Mouse (Mus musculus) stomach, embryonic 15.5 days (tissue): ENCODE results near the gene Alpl. TPM values are rescaled to one million over a fixed set of nuclear protein-coding genes. Genes with fewer than 3 reads are reported as not detected.
A peak's percentile ranks its signal among the peaks of the same experiment; 100 is the strongest.

Source experiments
- ATAC-seq: fragments of 200-750 bp; cut with Nextera tagmentation; 2 replicates; pipeline ENCODE4 v1.8.0; 2017; ENCODE audit warnings: low read depth, moderate number of reproducible peaks, moderate TSS enrichment; ENCODE audit not compliant: insufficient read depth, low FRiP score
- H3K27ac ChIP-seq: fragments of 300-500 bp; sonication (generic); 2 replicates; pipeline ENCODE4 v1.5.1; 2015; ENCODE audit warnings: mild to moderate bottlenecking, inconsistent platforms
- H3K27me3 ChIP-seq: fragments of 300-500 bp; sonication (generic); replicated peaks from 2 replicates; pipeline ENCODE4 v1.6.1; 2015; ENCODE audit warnings: inconsistent platforms
- H3K36me3 ChIP-seq: fragments of 300-500 bp; sonication (generic); 2 replicates; pipeline ENCODE4 v1.6.1; 2015; ENCODE audit warnings: inconsistent platforms
- H3K4me1 ChIP-seq: fragments of 300-500 bp; sonication (generic); 2 replicates; pipeline ENCODE4 v1.6.1; 2015; ENCODE audit warnings: inconsistent platforms
- H3K4me2 ChIP-seq: fragments of 300-500 bp; sonication (generic); 2 replicates; pipeline ENCODE4 v1.6.1; 2015; ENCODE audit warnings: mild to moderate bottlenecking, inconsistent platforms
- H3K4me3 ChIP-seq: fragments of 300-500 bp; sonication (generic); replicated peaks from 2 replicates; pipeline ENCODE4 v1.5.1; 2015; ENCODE audit warnings: inconsistent platforms
- H3K9ac ChIP-seq: fragments of 300-500 bp; sonication (generic); 2 replicates; pipeline ENCODE4 v1.6.1; 2015; ENCODE audit warnings: inconsistent platforms
- H3K9me3 ChIP-seq: fragments of 300-500 bp; sonication (generic); 2 replicates; pipeline ENCODE4 v1.6.1; 2016; ENCODE audit warnings: inconsistent platforms
- WGBS: fragments of 180-500 bp; shearing (Covaris S2); methylation state at CpG from one replicate; pipeline ENCODE4 v1.1.7; 2015; 5-methylcytosine and 5-hydroxymethylcytosine counted together
- polyA plus RNA-seq: library from polyadenylated mRNA; unstranded; fragments of >200 nt; fragmentation: Nextera tagmentation; extraction: Ambion mirVana; gene quantifications from 2 replicates; pipeline ENCODE4 v1.2.1, GENCODE M21; 2015

The Alpl gene
- polyA plus RNA-seq, 1 experiment from 2014 or later: 10.8 TPM

DNA sequence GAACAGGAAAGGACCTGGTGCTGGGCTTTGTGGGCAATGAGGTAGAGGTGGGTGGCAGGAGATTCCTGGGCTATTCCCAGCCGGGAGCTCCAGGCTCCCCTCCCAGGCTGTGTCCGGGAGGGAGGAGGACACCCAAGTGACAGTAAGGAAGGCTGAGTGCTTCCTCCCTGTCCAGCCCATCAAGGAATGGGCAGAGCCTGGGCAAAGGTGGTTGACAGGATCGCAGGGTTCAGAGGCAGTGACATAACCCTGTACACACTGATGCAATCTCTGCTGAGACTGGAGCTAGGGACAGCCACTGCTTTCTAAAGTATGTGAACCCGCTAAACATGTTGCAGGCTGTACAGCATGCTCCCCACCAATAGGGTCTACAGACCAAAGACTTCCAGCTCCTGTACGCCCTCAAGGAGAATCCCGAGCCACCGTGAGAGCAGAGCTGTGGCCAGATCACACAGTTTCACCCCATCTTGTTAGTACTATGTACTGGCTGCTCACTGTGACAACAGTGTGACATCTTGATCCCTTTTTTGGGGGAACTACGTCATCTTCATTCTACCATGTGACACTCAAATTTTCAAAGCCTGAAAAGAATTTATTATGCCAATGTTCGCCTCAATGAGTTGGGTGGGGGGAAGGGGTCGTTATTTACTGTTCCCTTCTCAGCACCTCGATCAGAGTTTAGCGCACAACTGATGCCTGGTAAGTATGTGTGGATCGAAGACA is 1.8 kb downstream of the Alpl start:
- H3K4me1 ChIP-seq: peaks cover 17% of the 10 kb centered on the region
- H3K4me3 ChIP-seq: no peak overlapping the region
- no peaks in the 10 kb centered on the region for H3K36me3 ChIP-seq
- no peak overlapping the region for H3K9ac ChIP-seq
- no peaks in the 10 kb centered on the region for H3K9me3 ChIP-seq
- peaks cover 23% of the 10 kb centered on the region for H3K27me3 ChIP-seq
- no peak overlapping the region for H3K4me2 ChIP-seq
- ATAC-seq: no peak
- no peak overlapping the region for H3K27ac ChIP-seq
- WGBS: 81% methylated on average over 13 of the region's 13 CpGs

DNA sequence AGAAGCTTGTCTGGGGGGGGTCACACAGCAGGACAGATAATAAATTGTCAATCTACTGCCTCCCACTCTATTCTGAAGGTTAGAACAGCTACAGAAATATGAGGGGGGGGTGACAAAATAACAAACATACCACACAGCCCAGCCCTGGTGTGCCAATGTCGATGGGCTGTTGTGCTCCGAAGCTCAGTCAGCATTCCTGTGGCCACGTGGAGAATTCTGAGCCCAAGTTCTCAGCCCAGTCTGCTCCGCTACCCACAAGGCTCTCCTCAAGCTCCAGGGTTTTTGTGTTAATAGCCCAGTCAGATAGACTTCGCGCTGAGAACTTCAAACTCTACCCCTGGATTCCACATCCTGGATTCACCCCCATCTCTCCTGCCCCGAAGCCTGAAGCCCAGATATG is 2.6 kb downstream of the Alpl start:
- Histone ChIP-seq H3K27me3 (peaks cover 23% of the 10 kb centered on the region), H3K9ac (no peak overlapping the region), H3K9me3 (no peaks in the 10 kb centered on the region), H3K27ac (no peak overlapping the region), H3K4me1 (peaks cover 17% of the 10 kb centered on the region), H3K4me3 (no peak overlapping the region), H3K4me2 (no peak overlapping the region), H3K36me3 (no peaks in the 10 kb centered on the region)
- WGBS: 85% methylated on average over 7 of the region's 7 CpGs
- ATAC-seq: no peak

DNA sequence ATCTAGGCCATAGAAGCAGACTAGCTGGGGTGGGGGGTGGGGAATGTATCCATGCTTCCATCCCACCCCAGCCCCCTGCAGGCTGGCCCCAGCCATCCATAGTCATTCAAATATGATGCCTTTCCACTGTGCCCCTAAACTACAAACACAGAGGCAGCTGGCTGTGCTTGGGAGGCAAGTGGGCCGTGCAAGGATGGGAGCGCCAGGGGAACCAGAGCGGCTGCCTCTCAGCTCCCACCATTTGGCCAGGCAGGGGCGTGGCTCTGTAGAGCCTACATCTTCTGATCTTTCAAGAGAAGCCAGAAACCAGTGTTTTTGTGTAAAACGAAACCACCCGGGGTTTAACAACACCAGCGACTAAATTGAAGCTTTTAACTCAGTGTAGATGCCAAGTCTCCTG is 4.7 kb downstream of the Alpl start:
- H3K27me3 ChIP-seq: peaks cover 18% of the 10 kb centered on the region
- no peaks in the 10 kb centered on the region for H3K36me3 ChIP-seq
- no peak overlapping the region for H3K27ac ChIP-seq
- 25% methylated on average over 7 of the region's 7 CpGs for WGBS
- peaks cover 16% of the 10 kb centered on the region for H3K4me1 ChIP-seq
- no peak overlapping the region for H3K4me2 ChIP-seq
- no peak overlapping the region for H3K9ac ChIP-seq
- H3K4me3 ChIP-seq: no peak overlapping the region
- no peak for ATAC-seq
- no peaks in the 10 kb centered on the region for H3K9me3 ChIP-seq

DNA sequence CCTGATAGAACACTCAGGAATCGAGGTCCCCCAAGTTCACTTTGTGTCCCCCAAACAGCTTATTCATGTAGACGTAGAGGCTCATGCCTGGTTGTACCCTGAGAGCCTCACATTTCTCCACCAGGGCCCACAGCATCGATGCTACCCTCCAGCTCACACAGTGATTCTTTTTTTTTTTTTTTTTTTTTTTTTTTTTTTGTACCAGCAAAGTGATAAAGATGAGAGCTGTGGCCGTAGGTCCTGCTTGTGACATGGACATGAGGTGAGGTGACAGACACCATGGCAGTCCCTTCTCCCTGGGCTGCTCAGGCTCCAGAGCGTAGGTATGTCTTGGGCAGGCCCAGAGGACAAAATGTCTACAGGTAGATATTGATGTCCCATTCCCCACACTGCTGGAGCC is 5.2 kb downstream of the Alpl start:
- Histone ChIP-seq H3K9ac (no peak overlapping the region), H3K27me3 (peaks cover 14% of the 10 kb centered on the region), H3K4me3 (no peak overlapping the region), H3K36me3 (no peaks in the 10 kb centered on the region), H3K9me3 (no peaks in the 10 kb centered on the region), H3K27ac (no peak overlapping the region), H3K4me1 (peaks cover 15% of the 10 kb centered on the region), H3K4me2 (no peak overlapping the region)
- WGBS: 87% methylated on average over 5 of the region's 5 CpGs
- ATAC-seq: no peak

DNA sequence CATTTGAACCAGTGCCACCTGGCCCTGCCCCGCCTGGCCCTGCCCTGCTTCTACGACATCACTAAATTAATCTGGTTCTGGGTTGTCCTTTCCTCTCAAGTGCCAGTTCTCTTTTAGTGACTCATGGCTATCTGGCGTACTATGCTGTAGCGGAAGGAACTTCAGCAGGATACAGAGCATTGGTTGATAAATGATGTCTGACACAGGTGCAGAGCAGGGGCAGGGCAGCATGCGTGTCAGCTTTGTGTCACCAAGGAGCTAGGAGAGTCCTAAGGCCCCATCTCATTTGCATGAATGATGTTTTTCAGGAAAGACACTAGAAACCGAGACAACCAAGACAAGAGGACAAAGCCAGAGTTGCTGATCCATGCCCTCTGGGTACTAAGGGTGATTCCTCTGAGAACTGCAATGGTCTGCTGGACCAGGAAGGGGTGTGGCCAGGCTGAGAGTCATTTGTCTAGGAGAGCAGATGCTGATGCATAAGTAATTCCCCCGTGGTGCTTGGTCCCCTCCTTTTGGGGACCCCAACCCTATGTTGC is 7.6 kb downstream of the Alpl start:
- H3K36me3 ChIP-seq: no peaks in the 10 kb centered on the region
- no peaks in the 10 kb centered on the region for H3K9me3 ChIP-seq
- H3K27me3 ChIP-seq: no peaks in the 10 kb centered on the region
- no peak overlapping the region for H3K9ac ChIP-seq
- H3K4me1 ChIP-seq: peaks cover 14% of the 10 kb centered on the region
- ATAC-seq: no peak
- WGBS: 57% methylated on average over 7 of the region's 7 CpGs
- H3K27ac ChIP-seq: no peak overlapping the region
- H3K4me2 ChIP-seq: no peak overlapping the region
- H3K4me3 ChIP-seq: no peak overlapping the region

DNA sequence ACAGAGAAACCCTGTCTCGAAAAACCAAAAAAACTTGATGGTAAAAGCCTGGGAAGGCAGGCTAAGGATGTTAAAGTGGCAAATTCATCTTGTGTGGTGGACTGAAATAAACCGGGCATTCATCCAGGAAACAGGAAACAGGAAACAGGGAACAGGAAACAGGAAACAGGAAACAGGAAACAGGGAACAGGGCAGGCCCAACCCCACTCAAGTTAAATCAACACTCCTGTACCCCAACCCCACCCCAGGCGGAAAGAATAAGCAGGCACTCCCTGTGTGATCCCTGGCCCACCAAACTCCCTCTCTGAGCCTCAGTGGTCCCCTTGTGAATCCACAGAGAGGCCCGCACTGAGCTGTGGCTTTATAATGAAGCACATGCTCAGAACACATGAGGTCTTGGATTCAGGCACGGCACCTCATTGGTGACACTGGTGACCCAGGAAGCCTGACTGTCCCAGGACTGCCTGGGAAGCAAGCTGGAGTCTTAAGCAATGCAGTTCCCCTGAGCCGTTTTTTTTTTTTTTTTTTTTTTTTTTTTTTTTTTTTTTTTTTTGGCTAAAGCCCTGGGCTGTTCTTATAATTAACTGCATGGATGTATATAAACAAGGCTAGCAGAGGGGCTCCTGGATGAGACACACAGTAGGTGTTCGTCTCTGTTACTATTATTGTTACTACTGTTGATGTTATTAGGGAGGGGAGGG is 8.4 kb downstream of the Alpl start:
- Histone ChIP-seq H3K27me3 (no peaks in the 10 kb centered on the region), H3K9me3 (no peaks in the 10 kb centered on the region), H3K36me3 (no peaks in the 10 kb centered on the region), H3K4me1 (peaks cover 17% of the 10 kb centered on the region), H3K4me3 (no peak overlapping the region), H3K4me2 (no peak overlapping the region), H3K9ac (no peak overlapping the region), H3K27ac (no peak overlapping the region)
- no peak for ATAC-seq
- 78% methylated on average over 7 of the region's 7 CpGs for WGBS

DNA sequence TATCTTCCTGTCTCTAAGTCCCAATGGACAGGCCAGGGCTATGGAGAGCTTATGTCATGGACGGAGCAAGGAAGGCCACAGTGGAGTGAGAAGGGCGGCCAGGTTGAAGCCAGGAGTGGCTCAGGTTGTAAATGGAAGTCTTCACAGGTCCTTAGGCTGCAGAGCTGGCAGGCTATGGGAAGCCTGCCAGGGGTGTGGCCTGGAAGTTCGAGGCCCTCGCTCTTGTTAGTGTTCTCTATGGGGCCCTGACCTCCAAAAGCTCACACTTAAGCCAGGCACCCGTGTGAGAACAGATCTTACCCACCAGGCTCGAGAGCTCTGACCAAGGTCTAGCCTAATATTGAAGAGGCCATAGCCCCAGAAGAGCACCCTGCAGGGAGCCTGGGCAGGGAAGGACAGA is 9.7 kb downstream of the Alpl start:
- WGBS: 76% methylated on average over 6 of the region's 6 CpGs
- no peaks in the 10 kb centered on the region for H3K27me3 ChIP-seq
- no peaks in the 10 kb centered on the region for H3K36me3 ChIP-seq
- ATAC-seq: no peak
- H3K4me2 ChIP-seq: no peak overlapping the region
- no peak overlapping the region for H3K4me3 ChIP-seq
- H3K27ac ChIP-seq: no peak overlapping the region
- no peak overlapping the region for H3K9ac ChIP-seq
- no peaks in the 10 kb centered on the region for H3K9me3 ChIP-seq
- H3K4me1 ChIP-seq: peaks cover 14% of the 10 kb centered on the region

DNA sequence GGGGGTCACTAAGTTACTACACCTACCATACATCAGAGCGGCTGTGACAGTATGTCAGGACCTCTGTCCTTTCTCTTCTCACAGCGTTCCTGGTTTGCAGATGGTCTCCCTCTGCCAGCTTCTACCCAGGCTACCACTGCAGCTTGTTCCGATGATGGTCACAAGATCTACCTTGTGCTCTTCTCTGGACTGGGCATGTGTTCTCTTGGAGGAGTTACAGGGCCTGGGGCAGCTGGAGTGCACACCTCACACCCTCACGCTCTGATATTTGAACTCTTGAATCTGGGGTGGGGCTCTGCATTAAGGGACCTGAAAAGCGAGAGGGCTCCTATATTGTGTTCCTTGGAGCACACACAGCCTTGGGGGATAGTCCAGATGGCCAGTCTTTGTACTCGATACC is 10.9 kb downstream of the Alpl start:
- Histone ChIP-seq H3K27ac (no peak overlapping the region), H3K4me2 (no peak overlapping the region), H3K9me3 (no peaks in the 10 kb centered on the region), H3K27me3 (no peaks in the 10 kb centered on the region), H3K9ac (no peak overlapping the region), H3K4me3 (no peak overlapping the region), H3K36me3 (no peaks in the 10 kb centered on the region), H3K4me1 (peaks cover 12% of the 10 kb centered on the region)
- WGBS: 76% methylated on average over 6 of the region's 6 CpGs
- ATAC-seq: no peak

DNA sequence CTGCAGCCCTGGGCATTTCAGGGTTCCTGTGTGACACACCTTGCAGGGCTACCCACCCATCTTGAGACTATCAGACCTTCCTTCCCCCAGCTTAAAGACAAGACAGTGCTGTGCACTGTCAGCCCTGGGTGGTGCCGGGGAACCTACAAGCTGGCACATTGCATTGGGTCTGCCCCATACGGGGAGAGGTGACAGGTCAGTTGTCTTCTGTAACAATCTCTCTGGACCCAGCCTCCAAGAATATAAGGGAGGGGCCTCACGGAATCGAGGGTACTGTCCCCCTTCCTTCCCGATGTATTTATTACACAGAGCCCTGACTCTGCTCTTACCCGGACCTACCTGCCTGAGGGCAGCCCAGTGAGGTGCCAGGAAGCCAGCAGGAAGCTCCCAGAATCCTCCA is 11.4 kb downstream of the Alpl start:
- H3K9me3 ChIP-seq: no peaks in the 10 kb centered on the region
- H3K27ac ChIP-seq: no peak overlapping the region
- no peak overlapping the region for H3K9ac ChIP-seq
- WGBS: 68% methylated on average over 6 of the region's 6 CpGs
- no peaks in the 10 kb centered on the region for H3K36me3 ChIP-seq
- H3K4me1 ChIP-seq: peaks cover 12% of the 10 kb centered on the region
- no peak overlapping the region for H3K4me2 ChIP-seq
- ATAC-seq: no peak
- no peaks in the 10 kb centered on the region for H3K27me3 ChIP-seq
- no peak overlapping the region for H3K4me3 ChIP-seq

DNA sequence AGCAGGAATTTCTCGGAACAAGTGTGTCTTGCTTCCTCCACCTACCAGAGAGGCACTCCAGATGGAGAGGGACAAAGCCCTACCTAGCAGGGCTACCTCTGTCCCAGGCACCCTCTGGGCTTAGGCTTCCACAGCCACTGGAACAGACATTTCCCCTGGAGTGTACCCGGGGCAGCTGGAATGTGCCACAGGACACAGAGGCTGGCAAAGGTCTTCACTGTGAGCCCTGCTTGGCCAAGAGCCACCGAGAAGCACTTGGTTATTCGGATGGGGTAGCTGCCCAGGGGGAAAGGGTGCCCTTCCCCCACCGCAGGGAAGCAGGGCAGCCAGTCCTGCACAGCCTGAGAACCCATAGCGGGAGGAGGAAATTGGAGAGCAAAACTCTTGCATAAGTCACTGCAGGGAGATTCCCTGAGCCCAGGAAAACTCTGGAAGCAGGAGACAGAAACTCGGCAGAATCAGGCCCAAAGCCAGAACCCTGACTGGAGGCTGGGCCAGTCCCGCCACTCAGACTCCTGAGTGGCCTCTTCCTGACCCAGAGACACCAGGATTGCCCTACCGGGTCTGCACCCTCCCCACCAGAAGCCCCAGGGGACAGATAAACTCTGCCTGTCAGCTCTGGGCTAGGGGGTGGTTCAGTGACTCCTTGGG is 12.5 kb downstream of the Alpl start:
- ATAC-seq: peak; percentile 18; the same call in 1 of the 2 replicates
- H3K9ac ChIP-seq: no peak overlapping the region
- H3K27ac ChIP-seq: no peak overlapping the region
- 39% methylated on average over 9 of the region's 9 CpGs for WGBS
- peaks cover 12% of the 10 kb centered on the region for H3K4me1 ChIP-seq
- no peak overlapping the region for H3K4me2 ChIP-seq
- no peaks in the 10 kb centered on the region for H3K9me3 ChIP-seq
- H3K36me3 ChIP-seq: no peaks in the 10 kb centered on the region
- H3K27me3 ChIP-seq: no peaks in the 10 kb centered on the region
- no peak overlapping the region for H3K4me3 ChIP-seq

DNA sequence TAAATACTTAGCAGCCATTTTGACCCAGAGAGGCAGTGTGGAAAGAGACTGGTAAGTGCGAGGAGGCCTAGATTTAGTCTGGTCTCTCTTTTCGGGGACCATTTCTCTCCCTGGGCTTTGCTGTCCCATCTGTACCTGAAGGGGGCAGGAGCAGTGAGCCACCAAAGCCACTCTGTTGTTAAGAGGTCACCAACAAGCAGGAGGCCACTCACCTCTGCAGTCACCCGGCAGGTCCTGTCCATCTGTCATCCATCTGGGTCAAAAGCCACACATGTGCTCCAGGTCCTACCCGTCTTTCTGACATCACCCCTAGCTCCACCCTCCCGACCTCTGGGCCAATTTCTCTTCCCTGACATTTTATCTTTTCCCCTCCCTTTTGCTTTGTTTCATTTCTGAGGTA is 14.2 kb downstream of the Alpl start:
- H3K4me1 ChIP-seq: peaks cover 12% of the 10 kb centered on the region
- no peak overlapping the region for H3K4me2 ChIP-seq
- no peak overlapping the region for H3K9ac ChIP-seq
- H3K4me3 ChIP-seq: no peak overlapping the region
- 59% methylated on average over 5 of the region's 5 CpGs for WGBS
- no peaks in the 10 kb centered on the region for H3K36me3 ChIP-seq
- H3K27ac ChIP-seq: no peak overlapping the region
- no peaks in the 10 kb centered on the region for H3K9me3 ChIP-seq
- no peak for ATAC-seq
- H3K27me3 ChIP-seq: no peaks in the 10 kb centered on the region

DNA sequence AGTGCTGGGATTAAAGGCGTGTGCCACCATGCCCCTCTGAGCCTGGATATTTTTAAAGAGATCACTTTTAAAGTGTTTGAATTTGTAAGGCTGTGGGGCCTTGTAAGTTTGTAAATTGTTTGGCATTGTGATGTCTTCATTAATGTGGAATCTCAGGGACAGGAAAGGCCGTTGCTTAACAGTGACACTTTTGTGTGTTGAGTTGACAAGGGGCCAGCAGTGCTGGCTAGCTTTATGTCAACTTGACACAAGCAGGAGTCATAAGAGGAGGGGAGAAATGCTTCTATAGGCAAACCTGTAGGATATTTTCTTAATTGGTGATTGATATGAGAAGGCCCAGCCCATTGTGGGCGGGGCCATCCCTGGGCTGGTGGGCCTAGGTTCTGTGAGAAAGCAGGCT is 15.2 kb downstream of the Alpl start:
- 68% methylated on average over 3 of the region's 3 CpGs for WGBS
- ATAC-seq: no peak
- no peaks in the 10 kb centered on the region for H3K27me3 ChIP-seq
- H3K4me2 ChIP-seq: no peak overlapping the region
- H3K4me1 ChIP-seq: peaks cover 8% of the 10 kb centered on the region
- H3K27ac ChIP-seq: no peak overlapping the region
- no peaks in the 10 kb centered on the region for H3K9me3 ChIP-seq
- no peak overlapping the region for H3K4me3 ChIP-seq
- no peak overlapping the region for H3K9ac ChIP-seq
- no peaks in the 10 kb centered on the region for H3K36me3 ChIP-seq
